Mouse (Mus musculus): Measurements from ENCODE around the gene Ash1l. TPM values are rescaled to one million over a fixed set of nuclear protein-coding genes. Genes with fewer than 3 reads are reported as not detected.

Gene Ash1l
- total and polyA plus RNA-seq, 3 experiments = 9.6 to 22.2 (median 12.8) TPM

GRCm38 (mm10) chr3:89087338-89088110 is 137.1 kb downstream of the Ash1l start:
- Histone ChIP-seq H3K9me3 (replicated peaks; ENCODE audit: insufficient read depth, low read length) (no peaks in the 10 kb centered on the region), H3K27me3 (ENCODE audit: control insufficient read depth in 1 of 2, insufficient read depth in 2 of 2, low read length in 2 of 2) (no peaks in the 10 kb centered on the region), H3K27ac (ENCODE audit: control insufficient read depth, low read depth, low read length) (peak overlapping the region; percentile 64), H3K79me2 (ENCODE audit: control insufficient read depth, insufficient read depth, low read length, poor library complexity) (peaks cover 2% of the 10 kb centered on the region), H3K4me3 (ENCODE audit: control insufficient read depth in 1 of 2, insufficient read depth in 1 of 2, low read depth in 2 of 2, low read length in 2 of 2) (peak overlapping the region in 1 of 2 experiments; percentile 39; a peak in 2 of 4 replicates), H3K36me3 (ENCODE audit: control insufficient read depth in 1 of 2, insufficient read depth in 2 of 2, low read length in 2 of 2) (peaks cover 0 to 11% of the 10 kb centered on the region in 2 experiments; a peak in 2 of 4 replicates), H3K4me1 (ENCODE audit: control insufficient read depth in 1 of 2, insufficient read depth in 2 of 2, low read length in 2 of 2) (peaks cover 3 to 28% of the 10 kb centered on the region in 2 experiments; a peak in 3 of 4 replicates), H3K9ac (ENCODE audit: control insufficient read depth, low read depth, low read length, poor library complexity, severe bottlenecking) (peak overlapping the region; percentile 73)
- DNase-seq (ENCODE audit: low read depth, low spot score) = peak; percentile 97
- TF ChIP-seq RAD21 (IDR thresholded peaks at IDR 0.05; ENCODE audit: low read depth, low read length) = peak; percentile 69
- peak; percentile 74 to 98 (median 92) for TF ChIP-seq CTCF (IDR thresholded peaks at IDR 0.05 in 2 of 3, conservative IDR thresholded peaks at IDR 0.05 in 1 of 3; ENCODE audit: control insufficient read depth in 1 of 3, insufficient read depth in 1 of 3, low read depth in 2 of 3, low read length in 3 of 3, poor library complexity in 1 of 3, severe bottlenecking in 1 of 3)
- TF ChIP-seq GABPA (IDR thresholded peaks at IDR 0.05; ENCODE audit: low read depth, low read length) = no peak
- TF ChIP-seq MEF2A (IDR thresholded peaks at IDR 0.05; ENCODE audit: extremely low read depth, insufficient replicate concordance, low read depth, low read length, poor library complexity, severe bottlenecking) = no peak
- TF ChIP-seq JUND (IDR thresholded peaks at IDR 0.05; ENCODE audit: low read depth, low read length) = no peak
- TF ChIP-seq CHD2 (IDR thresholded peaks at IDR 0.05; ENCODE audit: low read length) = no peak
- no peak for TF ChIP-seq KAT2A (conservative IDR thresholded peaks at IDR 0.05; ENCODE audit: low read depth, low read length)
- TF ChIP-seq POLR2AphosphoS2 (IDR thresholded peaks at IDR 0.05; ENCODE audit: low read length) = no peak
- peak; percentile 100 for TF ChIP-seq MXI1 (IDR thresholded peaks at IDR 0.05; ENCODE audit: low read depth, low read length)
- TF ChIP-seq POLR2AphosphoS5 (IDR thresholded peaks at IDR 0.05; ENCODE audit: borderline replicate concordance, low read depth, low read length) = no peak
- TF ChIP-seq SIN3A (IDR thresholded peaks at IDR 0.05; ENCODE audit: low read length) = peak; percentile 99
- TF ChIP-seq ZMIZ1 (IDR thresholded peaks at IDR 0.05; ENCODE audit: low read depth, low read length) = no peak
- no peak for TF ChIP-seq TAL1 (IDR thresholded peaks at IDR 0.05; ENCODE audit: low read length)
- TF ChIP-seq CHD1 (IDR thresholded peaks at IDR 0.05; ENCODE audit: low read depth, low read length) = no peak
- TF ChIP-seq MAX (IDR thresholded peaks at IDR 0.05; ENCODE audit: low read length) = peak; percentile 100
- peak; percentile 84 for TF ChIP-seq ELF1 (IDR thresholded peaks at IDR 0.05; ENCODE audit: low read depth, low read length)
- TF ChIP-seq GATA1 (IDR thresholded peaks at IDR 0.05; ENCODE audit: low read depth, low read length) = peak; percentile 25; the same call in 1 of the 2 replicates
- peak; percentile 66 for TF ChIP-seq USF1 (IDR thresholded peaks at IDR 0.05; ENCODE audit: low read depth, low read length)
- no peak for TF ChIP-seq RCOR1 (IDR thresholded peaks at IDR 0.05; ENCODE audit: low read depth, low read length)
- peak; percentile 92 for TF ChIP-seq ZNF384 (IDR thresholded peaks at IDR 0.05; ENCODE audit: low read depth, low read length)
- TF ChIP-seq MAFK (IDR thresholded peaks at IDR 0.05; ENCODE audit: borderline replicate concordance, low read depth, low read length) = no peak
- no peak for TF ChIP-seq USF2 (IDR thresholded peaks at IDR 0.05; ENCODE audit: borderline replicate concordance in 1 of 2, insufficient read depth in 1 of 2, low read depth in 1 of 2, low read length in 2 of 2)
- peak; percentile 57 for TF ChIP-seq ZC3H11A (IDR thresholded peaks at IDR 0.05; ENCODE audit: low read depth, low read length)
- peak; percentile 11; the same call in 1 of the 2 replicates for TF ChIP-seq MAZ (IDR thresholded peaks at IDR 0.05; ENCODE audit: low read depth, low read length)
- peak; percentile 72; the same call in 1 of the 2 replicates for TF ChIP-seq ETS1 (IDR thresholded peaks at IDR 0.05; ENCODE audit: low read depth, low read length)
- peak; percentile 89 for TF ChIP-seq BHLHE40 (IDR thresholded peaks at IDR 0.05; ENCODE audit: borderline replicate concordance, low read depth, low read length)
- peak; percentile 68 for TF ChIP-seq TBP (IDR thresholded peaks at IDR 0.05; ENCODE audit: low read depth, low read length)
- TF ChIP-seq NRF1 (IDR thresholded peaks at IDR 0.05; ENCODE audit: insufficient read depth, low read depth, low read length, poor library complexity, severe bottlenecking) = no peak
- TF ChIP-seq HCFC1 (IDR thresholded peaks at IDR 0.05; ENCODE audit: low read depth, low read length) = peak; percentile 74
- peak; percentile 47 for TF ChIP-seq NELFE (IDR thresholded peaks at IDR 0.05; ENCODE audit: low read depth, low read length)
- TF ChIP-seq TCF12 (IDR thresholded peaks at IDR 0.05; ENCODE audit: low read depth, low read length) = peak; percentile 45; the same call in 1 of the 2 replicates
- TF ChIP-seq UBTF (IDR thresholded peaks at IDR 0.05; ENCODE audit: borderline replicate concordance, insufficient read depth, low read depth, low read length) = no peak
- peak; percentile 48 to 73; a peak in 2 of 4 replicates for TF ChIP-seq POLR2A (IDR thresholded peaks at IDR 0.05; ENCODE audit: control insufficient read depth in 1 of 2, insufficient read depth in 1 of 2, low read depth in 1 of 2, low read length in 2 of 2, poor library complexity in 1 of 2)
- TF ChIP-seq MYB (IDR thresholded peaks at IDR 0.05; ENCODE audit: low read depth, low read length) = no peak
- no peak for TF ChIP-seq E2F4 (IDR thresholded peaks at IDR 0.05; ENCODE audit: borderline replicate concordance, low read depth, low read length)
